Mouse (Mus musculus): ENCODE data around the gene Rad54l.

GRCm38 (mm10) chr4:116097211-116097610 is 26.3 kb downstream of the Rad54l start:
- no peak for TF ChIP-seq POLR2A (IDR thresholded peaks at IDR 0.05; ENCODE audit: low read depth, low read length)
- TF ChIP-seq JUND (conservative IDR thresholded peaks at IDR 0.05; ENCODE audit: low read depth, low read length) = no peak
- TF ChIP-seq POLR2AphosphoS2 (IDR thresholded peaks at IDR 0.05; ENCODE audit: low read depth, low read length) = no peak
- TF ChIP-seq CTCF (conservative IDR thresholded peaks at IDR 0.05 in 1 of 2, IDR thresholded peaks at IDR 0.05 in 1 of 2; ENCODE audit: low read depth in 2 of 2, low read length in 2 of 2) = no peak
- TF ChIP-seq EP300 (IDR thresholded peaks at IDR 0.05; ENCODE audit: low read length) = no peak
- TF ChIP-seq MYC (IDR thresholded peaks at IDR 0.05; ENCODE audit: low read depth, low read length) = no peak
- TF ChIP-seq MAX (IDR thresholded peaks at IDR 0.05; ENCODE audit: low read length) = no peak
- TF ChIP-seq RAD21 (IDR thresholded peaks at IDR 0.05; ENCODE audit: low read depth, low read length) = no peak
- TF ChIP-seq MXI1 (IDR thresholded peaks at IDR 0.05; ENCODE audit: low read depth, low read length) = no peak
- no peak for TF ChIP-seq SIN3A (IDR thresholded peaks at IDR 0.05; ENCODE audit: low read length)
- no peak for TF ChIP-seq RCOR1 (conservative IDR thresholded peaks at IDR 0.05; ENCODE audit: low read depth, low read length)
- TF ChIP-seq GABPA (IDR thresholded peaks at IDR 0.05; ENCODE audit: insufficient replicate concordance, low read depth, low read length) = no peak
- TF ChIP-seq MEF2A (IDR thresholded peaks at IDR 0.05; ENCODE audit: borderline replicate concordance, low read depth, low read length) = no peak
- no peak for TF ChIP-seq CHD2 (IDR thresholded peaks at IDR 0.05; ENCODE audit: low read length)

Measured in CH12.LX (cell line).